Mouse (Mus musculus): ENCODE measurements around the gene Tbc1d17.

Gene Tbc1d17

DNA sequence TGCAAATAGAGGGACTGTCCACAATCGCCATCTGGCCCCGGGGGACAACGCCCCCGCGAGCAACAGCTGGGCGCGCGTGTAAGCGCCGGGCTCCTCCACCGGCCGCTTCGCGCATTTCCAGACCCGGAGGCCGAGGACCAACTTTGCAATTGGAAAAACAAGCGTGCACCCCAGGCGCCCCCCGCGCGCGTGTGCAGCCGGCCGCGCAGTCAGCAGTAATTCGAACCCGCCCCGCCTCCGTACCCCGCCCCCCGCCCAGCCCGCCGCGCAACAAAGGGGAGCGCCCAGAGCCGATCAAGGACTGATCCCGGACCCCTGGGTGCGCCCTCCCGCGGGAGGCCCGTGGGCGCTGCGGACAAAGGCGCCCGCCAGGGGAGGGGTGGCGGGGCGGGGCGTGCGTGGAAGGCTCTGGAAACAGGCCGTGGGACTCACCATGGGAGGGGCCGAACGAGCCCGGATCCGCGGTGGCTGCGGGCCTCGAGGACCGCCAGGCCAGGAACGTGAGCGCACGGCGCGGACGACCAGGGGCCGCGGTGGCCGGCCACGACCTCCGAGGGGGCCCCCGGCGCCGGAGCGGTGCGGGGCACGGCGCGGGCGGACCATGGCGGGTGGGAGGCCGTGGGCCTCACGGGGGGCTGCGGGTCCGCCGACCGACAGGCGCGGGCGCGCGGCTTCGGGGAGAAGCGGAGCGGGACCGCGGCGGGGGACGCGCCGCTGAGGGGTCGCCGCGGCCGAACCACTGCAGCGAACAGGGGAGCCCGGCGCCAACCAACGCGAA lies 20.2 kb upstream of the Tbc1d17 start:
- DNase-seq (ENCODE audit: low spot score): peak; percentile 37

DNA sequence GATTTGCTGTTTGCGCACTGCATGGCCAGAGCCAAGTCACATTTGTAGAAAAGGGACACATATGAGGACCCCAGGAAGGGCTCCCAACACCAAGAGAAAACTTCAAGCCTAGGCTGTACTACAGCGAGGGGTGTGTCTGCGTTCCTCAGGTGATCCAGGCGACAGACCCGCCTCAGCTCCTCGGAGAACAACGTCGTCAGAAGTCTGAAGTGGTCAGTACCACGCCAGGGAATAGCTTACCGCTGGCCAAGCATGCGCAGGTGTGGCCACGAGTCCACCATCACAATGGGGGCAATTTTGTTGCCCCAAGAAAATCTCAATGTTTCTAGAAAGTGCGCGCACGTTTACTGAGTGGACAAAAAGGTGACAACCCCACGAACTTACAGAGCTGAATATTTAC lies 19.6 kb upstream of the Tbc1d17 start:
- no peak for DNase-seq (ENCODE audit: low spot score)

DNA sequence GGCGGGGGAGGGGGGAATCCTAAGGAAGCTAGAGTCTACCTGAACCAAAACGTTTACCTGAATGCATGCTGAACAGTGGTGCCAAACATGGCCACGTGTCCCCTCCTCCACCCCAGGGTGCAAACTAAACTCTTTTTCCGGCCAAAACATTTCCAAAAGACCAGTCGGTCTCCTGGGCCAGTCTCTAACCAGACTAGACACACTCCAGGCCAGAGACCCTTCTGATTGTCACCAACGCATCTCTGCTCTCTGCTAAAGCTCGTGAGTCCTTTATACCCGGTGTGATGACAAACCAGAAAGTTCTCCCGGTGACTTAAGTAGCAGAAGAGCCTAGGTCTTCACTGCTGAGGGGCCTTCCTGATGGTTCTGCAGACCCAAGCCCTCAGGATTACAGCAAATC lies 18.9 kb upstream of the Tbc1d17 start:
- no peak for DNase-seq (ENCODE audit: low spot score)

DNA sequence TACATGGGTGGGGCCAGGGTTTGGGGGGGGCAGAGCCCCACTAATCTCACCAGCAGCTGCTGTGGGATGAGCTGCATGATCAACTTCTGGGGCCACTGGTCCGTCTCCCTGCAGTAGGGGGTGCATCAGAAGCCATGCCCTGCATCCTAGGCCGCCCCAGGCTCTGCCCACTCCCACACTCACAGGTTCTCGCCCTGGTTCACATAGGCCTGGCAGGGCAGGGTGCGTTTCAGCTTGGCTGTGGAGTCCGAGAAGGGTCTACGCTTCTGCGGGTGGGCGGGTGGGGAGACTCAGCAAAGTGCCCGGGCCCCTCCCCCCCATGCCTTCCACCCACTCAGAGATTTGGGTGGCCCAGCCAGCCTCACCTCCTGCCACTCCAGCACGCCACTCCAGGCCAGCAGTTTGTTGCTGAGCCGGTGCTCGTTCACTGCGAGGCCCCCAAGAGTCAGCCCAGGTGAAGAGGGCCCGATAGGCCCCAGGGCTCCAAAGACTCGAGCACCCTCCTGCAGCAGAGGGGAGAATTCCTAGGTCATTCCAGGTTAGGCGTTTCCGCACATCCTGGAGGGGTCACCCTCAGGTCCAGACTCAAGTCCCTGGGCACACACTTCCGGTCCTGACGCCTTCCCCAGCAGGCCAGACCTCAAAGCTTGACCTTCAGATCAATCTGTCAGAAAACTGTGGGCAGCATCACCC lies 18.3 kb upstream of the Tbc1d17 start:
- DNase-seq (ENCODE audit: low spot score): no peak

DNA sequence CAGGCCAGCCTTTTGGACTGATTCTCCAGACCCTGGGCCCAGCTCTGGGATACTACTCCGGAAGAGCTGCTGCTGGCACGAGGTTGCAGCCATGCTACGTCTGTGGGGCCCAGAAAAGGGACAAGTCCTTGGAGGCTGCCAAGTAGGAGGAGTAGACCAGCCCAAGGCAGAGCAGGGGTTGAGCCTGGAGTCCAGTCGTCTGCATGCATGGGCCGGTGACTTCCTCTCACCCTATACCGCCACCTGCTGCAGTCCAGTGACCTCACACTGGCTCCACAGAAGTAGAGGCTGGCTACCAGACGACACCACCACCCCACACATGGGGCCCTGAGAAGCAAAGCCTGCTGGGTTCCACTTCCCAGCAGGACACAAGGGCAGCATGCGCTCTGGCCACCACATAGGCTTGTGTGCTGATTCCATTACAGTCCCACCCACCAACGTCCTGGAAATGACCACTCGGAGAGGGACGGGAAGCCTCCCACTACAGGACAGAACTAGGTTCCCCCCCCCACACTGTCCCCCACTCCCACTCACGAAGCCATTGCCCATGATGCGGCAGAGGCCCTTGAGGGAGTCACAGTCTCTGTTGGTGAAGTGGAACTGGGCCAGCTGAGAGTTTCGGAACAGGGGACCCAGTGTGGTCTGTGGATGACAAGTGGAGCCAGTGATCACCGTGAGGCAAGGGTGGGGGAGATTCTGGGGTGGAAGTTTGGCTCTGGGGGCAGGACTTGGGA lies 17.6 kb upstream of the Tbc1d17 start:
- DNase-seq (ENCODE audit: low spot score): peak; percentile 93

DNA sequence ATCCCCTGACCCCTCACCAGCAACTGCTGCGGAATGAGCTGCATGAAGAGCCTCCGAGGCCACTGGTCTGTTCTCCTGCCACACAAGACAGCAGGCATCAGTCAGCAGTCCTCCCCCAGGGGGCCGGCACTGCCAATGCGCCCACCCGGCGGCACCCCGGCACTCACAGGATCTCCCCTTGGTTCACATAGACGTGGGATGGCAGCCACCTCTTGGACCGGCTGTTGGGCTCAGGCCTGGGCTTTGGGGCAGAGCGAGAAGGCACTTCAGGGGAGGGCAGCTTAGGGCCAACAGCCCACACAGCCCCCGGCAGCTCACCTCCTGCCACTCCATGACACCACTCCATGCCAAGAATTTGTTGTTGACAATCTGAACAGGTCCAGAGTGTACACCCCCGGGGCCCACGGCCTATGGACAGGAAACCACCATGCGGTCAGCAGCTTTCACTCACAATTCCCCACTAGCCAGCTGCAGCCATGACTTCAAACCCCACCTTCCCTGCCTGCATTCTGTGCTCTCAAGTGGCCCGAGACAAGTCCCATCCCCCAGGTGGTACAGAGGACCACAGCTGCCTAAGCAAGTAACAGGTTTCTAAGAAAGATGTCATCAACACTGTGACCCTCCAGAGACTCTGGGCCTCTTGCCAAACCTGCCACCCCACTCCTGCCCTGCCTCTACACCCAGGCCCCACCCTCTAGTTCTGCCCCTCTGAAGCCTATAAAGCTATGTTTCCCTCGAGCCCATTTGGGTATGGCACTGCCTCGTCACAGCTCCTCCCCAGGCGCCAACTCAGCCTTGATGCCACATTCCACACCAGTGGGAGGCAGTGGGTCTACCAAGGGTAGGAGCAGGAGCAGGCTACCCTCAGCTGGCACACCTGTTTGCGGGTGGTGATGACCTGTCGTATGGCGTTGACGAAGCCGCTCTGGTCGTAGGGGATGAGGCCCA lies 16.0 kb upstream of the Tbc1d17 start:
- no peak for DNase-seq (ENCODE audit: low spot score)

DNA sequence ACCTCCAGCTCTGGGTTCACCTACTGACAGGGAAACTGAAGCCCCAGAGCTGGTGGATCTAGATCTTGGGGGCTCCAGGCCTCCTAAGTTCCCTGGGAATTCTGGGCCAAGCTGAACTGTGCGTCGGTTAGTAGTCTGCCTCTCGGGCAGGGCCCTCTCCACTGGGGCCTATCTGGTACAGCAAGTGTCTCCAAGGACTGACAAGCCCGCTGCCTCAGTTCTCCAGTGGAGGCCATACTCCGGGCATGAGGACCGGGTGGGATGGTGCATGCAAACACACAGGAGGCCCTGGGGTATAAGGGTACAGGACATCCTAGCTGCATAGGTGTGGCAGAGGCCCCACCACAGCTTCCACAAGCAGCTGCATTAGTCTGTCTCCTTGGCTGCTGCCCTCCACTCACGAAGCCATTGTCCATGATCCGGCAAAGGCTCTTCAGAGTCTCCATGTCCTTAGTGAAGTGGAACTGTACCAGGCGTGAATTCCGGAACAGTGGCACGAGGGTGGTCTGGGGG lies 15.2 kb upstream of the Tbc1d17 start:
- no peak for DNase-seq (ENCODE audit: low spot score)

DNA sequence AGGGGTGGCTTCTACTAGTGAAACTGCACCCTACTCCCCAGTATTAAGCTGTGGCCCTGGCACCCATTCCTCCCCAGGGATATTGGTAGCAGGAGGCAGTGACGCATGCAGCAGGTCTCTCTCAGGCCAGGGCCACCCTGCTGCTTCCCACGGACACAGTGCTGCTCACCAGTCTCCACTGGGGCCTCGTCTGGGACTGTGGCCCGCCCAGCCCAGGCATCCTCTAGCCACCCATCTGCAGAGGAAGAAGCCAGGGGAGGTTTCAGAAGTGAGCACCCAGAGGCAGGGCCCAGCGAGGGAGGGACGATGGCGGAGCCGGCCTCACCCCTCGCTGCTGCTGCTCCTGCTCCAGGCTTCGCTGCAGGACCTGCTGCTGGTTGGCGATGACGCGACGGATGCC lies 14.3 kb upstream of the Tbc1d17 start:
- no peak for DNase-seq (ENCODE audit: low spot score)

DNA sequence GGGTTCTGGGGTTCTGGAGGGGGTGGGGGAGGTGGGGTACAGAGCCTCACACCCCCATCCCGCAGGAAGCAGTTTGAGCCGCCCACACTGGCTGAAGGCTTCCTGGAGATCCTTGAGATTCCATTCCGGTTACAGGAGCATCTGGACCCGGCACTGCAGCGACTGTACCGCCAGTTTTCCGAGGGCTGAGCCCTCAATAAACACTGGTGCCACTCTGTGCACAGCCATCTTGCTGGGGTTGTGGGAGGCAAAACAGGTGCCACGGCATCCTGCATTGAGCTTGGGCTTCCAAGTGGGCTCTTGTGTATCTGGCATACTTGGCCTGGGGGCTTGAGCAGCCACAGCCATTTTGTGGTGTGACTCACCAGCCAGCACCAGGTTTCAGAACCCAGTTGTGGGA lies 13.6 kb upstream of the Tbc1d17 start:
- no peak for DNase-seq (ENCODE audit: low spot score)

DNA sequence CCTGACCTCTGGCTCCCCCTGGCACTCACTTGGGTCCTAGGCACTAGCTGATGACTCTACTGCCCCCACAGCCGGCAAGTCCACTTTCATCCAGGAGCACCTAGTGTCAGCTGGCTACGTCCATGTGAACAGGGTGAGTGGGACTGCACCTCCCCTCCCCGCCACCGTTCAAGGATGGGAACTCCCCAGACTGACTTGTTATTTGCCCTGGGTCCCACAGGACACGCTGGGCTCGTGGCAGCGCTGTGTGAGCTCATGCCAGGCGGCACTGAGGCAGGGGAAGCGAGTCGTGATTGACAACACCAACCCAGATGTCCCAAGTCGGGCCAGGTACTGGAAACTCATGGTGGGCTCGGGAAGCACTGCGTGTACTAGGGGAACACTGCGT lies 12.5 kb upstream of the Tbc1d17 start:
- DNase-seq (ENCODE audit: low spot score): no peak

DNA sequence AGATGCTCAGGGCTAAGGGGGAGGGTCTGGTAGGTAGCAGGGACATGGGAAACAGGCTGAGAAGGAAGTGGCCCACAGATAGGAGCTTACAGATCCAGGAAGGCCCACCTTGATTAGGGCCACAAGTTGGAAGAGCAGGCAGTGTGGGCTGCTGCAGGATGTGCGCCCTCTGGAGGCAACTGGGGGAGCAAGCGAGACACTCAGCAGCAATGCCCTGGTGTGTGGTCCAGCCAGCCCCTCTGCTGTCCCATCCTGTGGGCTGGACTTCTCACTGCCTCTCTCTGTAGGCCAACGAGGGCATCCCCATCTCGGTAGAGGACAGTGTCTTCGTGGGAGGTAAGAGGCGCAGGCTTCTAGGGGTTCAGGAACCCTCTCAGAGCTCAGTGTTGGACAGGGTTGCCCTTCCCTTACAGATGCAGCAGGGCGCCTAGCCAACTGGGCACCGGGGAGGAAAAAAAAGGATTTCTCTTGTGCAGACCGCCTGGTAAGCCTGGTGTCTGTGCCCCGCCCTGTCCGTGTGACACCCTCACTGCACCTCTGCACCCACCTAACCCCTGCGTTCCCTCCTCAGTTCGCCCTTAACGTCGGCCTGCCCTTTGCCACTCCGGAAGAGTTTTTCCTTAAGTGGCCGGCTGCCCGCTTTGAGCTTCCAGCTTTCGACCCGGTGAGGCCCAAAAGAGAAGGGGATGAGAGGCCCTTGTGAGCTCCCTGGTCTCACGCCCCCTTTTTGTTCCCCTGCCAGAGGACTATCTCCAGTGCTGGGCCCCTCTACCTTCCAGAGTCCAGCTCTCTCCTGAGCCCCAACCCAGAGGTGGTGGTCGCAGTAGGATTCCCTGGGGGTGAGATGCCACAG lies 11.9 kb upstream of the Tbc1d17 start:
- peak; percentile 55 for DNase-seq (ENCODE audit: low spot score)

DNA sequence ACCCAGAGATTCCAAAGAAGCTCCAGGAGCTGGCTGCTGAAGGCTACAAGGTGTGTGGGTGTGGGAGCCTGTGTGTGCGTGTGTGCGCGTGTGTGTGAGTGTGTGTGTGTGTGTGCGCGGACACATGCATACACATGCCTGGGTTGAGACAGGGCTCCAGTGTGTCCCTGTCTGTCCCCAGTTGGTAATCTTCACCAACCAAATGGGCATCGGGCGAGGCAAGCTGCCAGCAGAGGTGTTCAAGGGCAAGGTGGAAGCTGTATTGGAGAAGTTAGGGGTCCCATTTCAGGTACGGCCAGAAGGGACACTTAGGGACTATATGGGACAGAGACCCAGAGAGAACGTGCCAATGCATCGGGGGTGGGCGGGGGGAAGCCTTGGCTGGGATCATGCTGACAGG lies 11.0 kb upstream of the Tbc1d17 start:
- no peak for DNase-seq (ENCODE audit: low spot score)

DNA sequence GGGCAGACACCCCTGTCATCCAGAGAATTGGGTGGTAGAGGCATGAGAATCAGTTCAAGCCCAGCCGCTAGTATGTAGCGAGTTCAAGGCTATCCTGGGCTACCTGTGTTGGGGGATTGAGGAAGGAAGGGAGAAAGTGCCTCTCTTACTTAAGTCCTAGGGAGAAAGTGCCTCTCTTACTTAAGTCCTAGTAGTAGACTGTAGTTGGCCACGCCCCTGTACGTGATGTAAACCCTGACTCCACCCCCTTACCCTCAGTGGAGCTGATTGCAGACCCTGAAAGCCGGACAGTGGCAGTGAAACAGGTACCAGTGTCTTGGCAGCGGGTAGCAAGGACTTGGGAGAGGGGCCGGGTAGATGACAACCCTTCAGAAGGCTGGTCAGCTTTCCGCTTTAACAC lies 9.0 kb upstream of the Tbc1d17 start:
- DNase-seq (ENCODE audit: low spot score): peak; percentile 52

DNA sequence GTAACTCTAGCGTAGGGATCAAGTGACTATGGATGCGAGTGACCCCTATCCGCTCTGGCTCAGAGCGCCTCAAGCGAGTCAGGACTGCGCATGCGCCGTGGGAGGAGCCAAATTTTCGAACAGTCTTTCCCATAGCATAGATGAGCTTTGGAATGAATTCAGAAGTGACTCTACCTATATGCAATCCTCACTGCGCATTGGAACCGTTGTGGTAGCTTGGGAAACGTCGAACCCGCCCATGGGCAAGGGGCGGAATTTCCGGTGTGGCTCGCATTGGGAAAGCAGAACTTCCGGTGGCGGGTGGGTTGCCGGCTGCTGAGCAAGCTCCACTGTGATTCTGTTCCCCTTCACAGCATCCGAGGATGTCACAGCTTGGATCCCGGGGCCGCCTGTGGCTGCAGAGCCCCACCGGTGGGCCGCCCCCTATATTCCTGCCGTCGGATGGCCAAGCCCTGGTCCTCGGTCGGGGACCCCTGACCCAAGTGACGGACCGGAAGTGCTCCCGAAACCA lies 8.2 kb upstream of the Tbc1d17 start, which contains the start of gene Pnkp:
Pnkp (plus strand) TSS at position 98 of the 511 bp plus-strand sequence.
- peak; percentile 87 for DNase-seq (ENCODE audit: low spot score)

DNA sequence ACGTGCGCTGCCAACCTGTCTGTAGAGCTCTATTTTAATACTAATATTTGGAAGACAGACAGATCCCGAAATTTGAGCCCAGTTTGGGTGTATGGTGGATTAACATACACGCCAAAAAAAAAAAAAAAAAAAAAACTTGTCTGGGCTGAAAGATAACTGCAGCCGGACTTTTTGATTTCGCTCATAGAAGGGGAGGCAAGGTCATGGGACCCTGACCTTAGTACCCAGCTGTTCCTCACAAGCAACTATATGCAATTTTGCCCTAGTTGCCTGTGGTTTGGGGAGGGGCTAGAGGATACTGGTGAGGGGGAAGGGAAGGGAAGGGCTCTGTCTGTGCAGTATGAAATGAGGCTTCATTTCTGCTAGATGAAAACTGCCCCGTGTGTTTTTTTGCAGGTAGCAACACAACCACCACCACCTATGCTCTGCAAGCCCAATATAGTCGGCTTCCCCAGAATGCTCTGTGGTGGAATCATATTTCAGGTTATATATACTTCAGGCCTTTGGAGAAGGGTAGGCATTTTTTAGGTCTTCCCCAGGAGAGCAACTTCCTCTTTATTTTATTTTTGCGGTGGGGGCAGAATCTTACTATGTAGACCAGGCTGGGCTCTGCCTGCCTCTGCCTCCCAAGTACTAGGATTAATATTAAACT lies 7.5 kb upstream of the Tbc1d17 start:
- no peak for DNase-seq (ENCODE audit: low spot score)

DNA sequence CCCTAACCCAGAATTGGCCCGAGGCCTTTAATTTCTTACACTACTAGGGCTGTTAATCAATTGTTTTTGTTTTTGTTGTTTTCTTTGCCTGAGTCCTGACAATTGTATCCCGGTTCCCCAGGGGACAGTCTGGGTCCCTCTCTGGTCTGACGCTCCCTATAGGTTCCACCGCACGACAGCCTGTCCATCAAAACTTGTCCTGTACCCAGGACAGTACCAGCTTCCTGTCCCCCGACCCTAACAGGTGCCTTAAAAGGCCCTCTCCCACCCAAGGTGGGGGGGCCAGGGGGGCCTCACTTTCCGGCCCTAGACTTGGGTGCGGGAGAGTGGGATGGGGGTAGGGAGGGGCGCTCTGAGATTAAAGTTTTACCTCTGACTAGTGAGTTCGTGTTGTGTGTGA lies 6.2 kb upstream of the Tbc1d17 start:
- no peak for DNase-seq (ENCODE audit: low spot score)

DNA sequence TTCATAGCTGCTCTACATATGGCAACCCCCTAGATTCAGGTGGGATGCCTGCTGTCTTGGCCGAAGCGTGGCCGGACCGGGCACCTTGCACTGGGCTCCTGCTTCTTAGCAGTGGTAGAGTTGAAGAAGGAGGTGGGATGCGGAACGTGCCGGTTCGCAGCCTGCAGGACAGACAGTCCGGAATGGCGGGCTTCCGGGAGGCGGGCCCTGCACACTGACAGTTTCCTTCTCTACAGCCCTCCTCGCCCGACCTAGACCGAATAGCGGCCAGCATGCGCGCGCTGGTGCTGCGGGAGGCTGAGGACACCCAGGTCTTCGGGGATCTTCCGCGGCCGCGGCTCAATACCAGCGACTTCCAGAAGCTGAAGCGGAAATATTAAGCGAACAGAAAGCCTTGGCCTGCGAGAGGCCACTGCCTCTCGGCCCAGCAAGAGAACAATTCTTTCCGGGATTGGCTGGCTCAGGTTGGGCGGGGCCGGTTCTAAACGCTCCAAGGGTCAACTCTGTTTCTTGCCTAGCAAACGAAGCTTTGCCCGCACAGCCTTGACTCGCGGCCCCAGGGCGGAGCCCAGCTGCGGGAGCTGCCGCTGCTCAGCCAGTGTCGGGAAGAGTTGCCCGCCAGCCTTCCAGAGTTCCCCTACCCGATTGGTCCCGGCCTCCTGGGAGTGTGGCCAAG lies 5.6 kb upstream of the Tbc1d17 start:
- DNase-seq (ENCODE audit: low spot score): peak; percentile 55

DNA sequence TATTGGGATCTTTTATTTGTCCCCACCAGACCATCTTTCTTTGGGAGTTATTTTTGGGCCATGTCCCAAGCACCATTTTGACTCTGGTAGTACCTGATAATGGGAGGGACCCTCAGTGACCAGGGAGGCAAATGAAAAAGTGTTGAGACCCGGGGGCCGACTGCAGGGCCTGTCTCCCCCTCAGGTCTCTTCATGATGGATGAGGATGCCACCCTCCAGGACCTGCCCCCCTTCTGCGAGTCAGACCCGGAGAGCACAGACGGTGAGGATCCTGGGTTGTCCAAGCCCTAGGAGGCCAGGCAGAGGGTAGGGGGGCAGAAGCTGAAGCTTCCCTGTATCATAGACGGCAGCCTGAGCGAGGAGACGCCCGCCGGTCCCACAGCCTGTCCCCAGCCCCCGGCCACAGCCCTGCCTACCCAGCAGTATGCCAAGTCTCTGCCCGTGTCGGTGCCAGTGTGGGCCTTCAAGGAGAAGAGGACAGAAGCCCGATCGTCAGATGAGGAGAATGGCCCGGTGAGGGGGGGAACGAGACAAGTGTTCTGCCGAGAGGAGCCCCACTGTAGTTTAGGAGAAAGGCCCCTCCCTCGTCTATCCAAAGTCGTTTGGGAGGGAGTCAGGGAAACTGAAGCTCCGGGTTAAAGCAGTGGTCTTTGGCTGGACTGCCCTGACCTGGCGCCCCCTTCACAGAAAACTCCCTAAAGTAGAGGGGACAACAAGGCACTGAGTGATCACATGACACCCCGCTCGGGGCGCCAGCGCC lies 4.9 kb upstream of the Tbc1d17 start:
- no peak for DNase-seq (ENCODE audit: low spot score)

DNA sequence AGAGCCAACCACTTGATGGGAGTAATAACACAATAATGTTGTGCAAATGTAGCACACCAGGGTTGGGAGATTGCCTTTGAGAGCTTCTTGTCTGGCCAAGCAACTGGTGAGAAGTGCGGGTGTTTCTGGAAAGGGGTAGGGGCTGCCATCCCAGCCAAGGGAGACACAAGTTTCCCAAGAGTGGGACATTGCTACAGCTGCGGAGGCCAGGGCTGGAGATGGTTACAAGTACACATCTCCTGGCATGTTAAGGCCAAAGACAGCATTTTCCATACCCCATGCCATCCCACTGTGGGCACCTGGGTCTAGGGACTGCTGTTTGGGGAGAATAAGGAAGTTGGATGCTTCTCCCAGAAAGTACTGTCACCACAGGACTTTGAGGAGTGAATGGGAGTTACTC lies 4.2 kb upstream of the Tbc1d17 start:
- no peak for DNase-seq (ENCODE audit: low spot score)
